Mouse (Mus musculus): ENCODE results near the gene Rab11fip3.

- TF ChIP-seq POLR2A (IDR thresholded peaks at IDR 0.05; ENCODE audit: borderline replicate concordance, control insufficient read depth, low read depth, low read length) (no peak), CTCF (IDR thresholded peaks at IDR 0.05; ENCODE audit: control insufficient read depth, insufficient read depth, low read length) (no peak)
Observed at GRCm38 (mm10) chr17:26046253-26046997, 22.9 kb downstream of the Rab11fip3 start.
